Mouse (Mus musculus): ENCODE data around the gene Adipor1.
"Not testable (repeated sequence)": the region's sequence is repeated elsewhere in the genome, so short reads cannot be mapped to it uniquely, and the experiment has no call there.

Gene Adipor1

GRCm38 (mm10) chr1:134419751-134420458, 4.7 kb downstream of the Adipor1 start:
- no peak for DNase-seq

DNA sequence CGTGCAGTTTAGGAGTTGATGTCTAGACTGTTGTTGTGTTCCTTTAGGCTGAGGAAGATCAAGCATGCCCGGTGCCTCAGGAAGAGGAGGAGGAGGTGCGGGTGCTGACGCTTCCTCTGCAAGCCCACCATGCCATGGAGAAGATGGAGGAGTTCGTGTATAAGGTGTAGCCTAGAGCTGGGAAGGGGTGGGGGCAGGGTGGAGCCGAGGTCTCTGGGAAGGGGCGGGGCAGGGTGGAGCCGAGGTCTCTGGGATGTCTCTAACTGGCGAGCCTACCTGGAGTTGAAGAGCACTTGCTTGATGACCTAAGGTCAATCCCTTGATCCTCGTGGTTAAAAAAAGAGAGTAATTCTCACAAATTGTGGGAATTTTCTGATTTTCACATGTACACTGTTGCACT, 8.7 kb downstream of the Adipor1 start:
- DNase-seq: no peak

GRCm38 (mm10) chr1:134426289-134426688, 11.1 kb downstream of the Adipor1 start:
- no peak for DNase-seq

DNA sequence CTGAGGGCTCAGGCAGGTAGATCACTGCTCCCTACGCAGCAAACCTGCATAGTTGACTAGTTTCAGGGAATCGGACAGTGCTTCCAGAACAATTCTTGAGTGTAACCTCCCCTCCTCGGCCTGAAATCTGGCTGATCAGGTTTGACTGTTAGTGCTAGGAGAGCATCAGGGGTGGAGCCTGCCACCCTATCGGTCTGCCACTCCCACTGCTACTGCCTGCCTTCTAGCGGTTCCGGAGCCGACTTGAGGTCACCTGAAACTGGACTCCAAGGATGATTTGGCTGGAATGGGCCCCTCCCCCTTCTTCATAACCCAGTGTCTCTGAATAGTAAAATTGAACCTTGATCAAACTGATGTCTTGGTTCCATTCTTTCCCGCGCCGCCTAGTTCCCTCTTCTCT, 17.8 kb downstream of the Adipor1 start:
- DNase-seq: no peak

DNA sequence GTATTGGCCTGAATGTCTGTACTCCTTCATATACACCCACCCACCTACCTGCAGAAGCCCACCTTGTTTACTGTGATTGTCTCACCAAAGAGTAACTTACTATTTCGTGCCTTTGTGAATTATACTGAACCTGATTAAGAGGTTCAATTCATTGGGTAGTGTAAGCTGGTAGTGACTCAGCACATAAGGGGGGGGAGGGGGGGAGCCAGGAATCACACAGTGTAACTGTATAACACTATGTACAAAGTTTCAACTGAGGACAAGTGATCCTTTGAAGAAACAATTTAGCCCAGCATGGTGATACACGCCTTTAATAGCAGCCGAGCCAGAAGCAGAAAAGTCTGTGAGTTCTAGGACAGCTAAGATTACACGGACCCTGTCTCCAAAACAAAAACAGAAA, 18.3 kb downstream of the Adipor1 start:
- DNase-seq: no peak

- peak; percentile 47 for DNase-seq
These were observed 20.2 kb downstream of the Adipor1 start for GRCm38 (mm10) chr1:134435414-134435813.

DNA sequence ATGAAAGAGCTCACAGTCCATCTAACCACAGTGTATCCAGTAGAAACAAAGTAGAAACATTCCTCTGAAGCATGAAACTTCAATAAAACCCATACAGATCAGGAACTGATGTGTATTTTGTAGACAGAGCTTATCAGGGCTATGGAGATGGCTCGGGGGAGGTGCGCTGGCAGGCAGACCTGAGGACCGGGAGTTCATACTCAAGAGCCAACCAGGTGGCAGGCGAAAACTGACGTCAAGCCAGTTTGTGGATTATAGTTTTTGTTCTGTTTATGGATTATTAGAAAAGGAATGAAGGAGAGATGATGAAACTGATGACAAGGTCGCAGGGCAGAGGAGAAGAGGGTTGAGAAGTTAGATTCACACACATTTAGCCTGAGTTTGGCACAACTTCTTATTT, 25.3 kb downstream of the Adipor1 start:
- no peak for DNase-seq

DNA sequence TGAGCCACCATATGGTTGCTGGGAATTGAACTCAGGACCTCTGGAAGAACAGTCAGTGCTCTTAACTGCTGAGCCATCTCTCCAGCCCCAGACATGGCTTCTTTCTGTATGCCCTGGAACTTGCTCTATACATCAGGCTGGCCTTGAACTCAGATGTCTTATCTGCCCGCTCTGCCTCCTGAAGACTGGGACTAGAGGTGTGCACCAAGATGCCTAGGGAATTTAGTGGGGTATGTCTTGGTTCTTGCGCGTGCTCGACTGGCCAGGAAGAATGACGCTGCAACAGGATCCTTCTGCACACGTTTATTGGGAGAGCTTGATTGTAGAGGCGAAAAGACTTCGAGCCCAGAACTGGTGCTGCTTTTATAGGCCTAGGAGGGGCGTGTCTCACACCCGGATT, 26.6 kb downstream of the Adipor1 start:
- DNase-seq: not testable (repeated sequence)

GRCm38 (mm10) chr1:134442394-134442793, 27.2 kb downstream of the Adipor1 start:
- no peak for DNase-seq

DNA sequence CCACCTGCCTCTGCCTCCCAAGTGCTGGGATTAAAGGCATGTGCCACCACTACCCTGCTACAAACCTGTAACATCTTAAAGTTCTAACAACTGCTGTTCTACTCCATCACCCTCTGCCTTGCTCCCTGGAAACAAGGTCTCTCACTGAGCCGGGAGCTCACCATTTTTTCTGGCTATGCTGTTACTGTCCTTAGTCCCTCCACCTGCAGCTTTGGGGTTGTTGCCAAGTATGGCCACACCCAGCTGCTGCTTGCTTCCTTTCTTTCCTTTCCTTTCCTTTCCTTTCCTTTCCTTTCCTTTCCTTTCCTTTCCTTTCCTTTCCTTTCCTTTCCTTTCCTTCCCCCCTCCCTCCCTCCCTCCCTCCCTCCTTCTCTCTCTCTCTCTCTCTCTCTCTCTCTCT, 28.1 kb downstream of the Adipor1 start:
- not testable (repeated sequence) for DNase-seq

DNA sequence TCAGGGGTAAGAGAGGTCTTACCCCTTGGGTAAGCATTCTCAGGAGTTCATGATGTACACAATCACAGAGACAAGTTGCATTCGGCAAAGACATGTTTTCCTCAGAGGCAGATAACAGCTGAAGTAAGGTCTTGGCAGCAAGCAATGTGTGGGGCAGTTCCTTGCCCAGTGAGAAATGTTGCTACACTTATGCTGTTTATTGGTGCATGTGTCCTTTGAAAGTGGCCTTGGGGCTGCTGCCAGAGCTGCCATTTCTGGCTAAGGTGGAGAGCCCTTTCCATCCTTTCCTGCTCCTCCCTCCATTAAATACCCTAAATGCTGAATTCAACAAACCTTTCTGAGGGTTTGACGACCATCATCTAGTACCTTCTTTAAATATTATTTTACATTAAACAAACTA, 30.2 kb downstream of the Adipor1 start:
- no peak for DNase-seq

GRCm38 (mm10) chr1:134448537-134448936, 33.4 kb downstream of the Adipor1 start:
- DNase-seq: not testable (repeated sequence)

- no peak for DNase-seq
These were observed 35.0 kb downstream of the Adipor1 start for GRCm38 (mm10) chr1:134450201-134450600.

GRCm38 (mm10) chr1:134450986-134451385, 35.8 kb downstream of the Adipor1 start:
- DNase-seq: peak; percentile 81

- DNase-seq: peak; percentile 99
These were observed 40.0 kb downstream of the Adipor1 start, which contains the start of gene Klhl12 for GRCm38 (mm10) chr1:134454904-134455824. Gene Klhl12 (plus strand): TSS chr1:134455531.

DNA sequence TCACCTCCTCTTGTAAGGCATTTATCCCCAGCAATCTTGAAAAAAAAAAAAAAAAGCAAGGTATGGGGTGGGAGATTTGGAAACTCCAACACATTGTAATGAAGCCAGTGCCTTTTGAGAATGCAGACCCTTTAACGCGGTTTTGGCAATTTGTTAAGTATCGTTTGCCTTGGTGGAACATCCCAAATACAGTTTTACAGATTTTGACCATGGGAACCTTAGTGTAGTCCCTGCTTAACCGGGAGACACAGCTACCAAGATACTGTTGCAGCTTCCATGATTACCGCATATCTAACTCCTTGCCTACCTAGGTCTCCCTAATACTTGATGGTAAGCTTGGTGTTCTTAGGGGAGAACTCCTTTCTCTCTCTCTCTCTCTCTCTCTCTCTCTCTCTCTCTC, 40.9 kb downstream of the Adipor1 start:
- DNase-seq: no peak

DNA sequence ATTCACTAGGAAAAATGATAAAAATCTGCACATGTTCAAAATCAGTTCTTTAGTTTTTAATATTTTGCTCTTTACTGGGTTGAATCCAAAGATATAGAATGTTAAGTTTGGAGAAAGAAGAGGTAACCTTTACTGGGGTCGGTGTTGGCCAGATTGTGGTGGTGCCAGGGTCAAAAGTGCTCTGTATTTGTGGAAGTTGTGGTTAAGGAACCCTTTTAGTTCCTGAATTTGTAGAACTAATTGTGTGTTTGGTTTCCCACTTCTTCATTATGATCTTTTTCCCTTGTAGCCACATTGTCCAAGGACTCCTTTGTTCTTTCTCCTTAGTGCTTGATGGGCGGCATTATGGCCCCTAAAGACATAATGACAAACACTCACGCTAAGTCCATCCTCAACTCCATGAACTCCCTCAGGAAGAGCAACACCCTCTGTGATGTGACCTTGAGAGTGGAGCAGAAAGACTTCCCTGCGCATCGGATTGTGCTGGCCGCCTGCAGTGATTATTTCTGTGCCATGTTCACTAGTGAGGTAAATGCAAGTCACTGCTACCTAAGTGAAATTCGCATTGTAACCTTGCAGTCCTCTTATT, 43.1 kb downstream of the Adipor1 start:
- no peak for DNase-seq

DNA sequence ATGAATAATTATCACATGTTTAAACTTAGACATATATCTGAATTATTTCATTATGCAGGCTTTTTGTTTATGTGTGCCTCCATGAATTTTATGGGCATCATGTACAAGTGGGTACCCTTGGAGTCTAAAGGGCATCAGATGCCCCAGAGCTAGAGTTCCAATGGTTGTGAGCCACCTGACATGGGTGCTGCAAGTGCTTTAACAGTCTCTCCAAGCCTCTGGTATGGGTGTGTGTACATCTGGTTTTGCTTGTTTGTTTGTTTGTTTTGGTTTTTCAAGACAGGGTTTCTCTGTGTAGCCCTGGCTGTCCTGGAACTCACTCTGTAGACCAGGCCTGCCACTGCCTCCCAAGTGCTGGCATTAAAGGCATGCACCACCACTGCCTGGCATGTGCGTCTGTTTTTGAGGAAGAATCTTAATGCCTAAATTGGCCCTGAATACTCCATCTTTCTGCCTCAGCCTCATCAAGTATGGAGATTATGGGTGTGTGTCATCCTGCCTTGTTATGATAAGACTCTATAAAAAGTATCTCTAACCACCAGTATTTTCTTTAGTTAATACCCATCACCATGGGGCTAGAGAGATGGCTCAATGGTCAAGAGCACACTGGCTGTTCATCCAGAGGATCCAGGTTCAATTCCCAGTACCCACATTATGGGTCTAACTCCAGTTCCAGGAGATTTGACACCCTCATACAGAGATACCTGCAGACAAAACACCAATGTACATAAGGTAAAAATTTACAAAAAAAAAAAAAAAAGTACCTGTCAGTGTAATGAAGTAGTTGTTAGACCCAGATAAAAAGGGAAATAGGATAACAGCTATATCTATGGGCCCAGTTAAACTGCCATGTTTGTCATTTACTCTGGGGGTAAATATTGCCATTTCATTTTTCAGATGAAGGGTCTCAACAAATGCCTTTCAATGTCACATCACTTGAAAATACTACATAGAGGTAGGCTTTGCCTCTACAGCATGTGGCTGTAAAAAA, 45.4 kb downstream of the Adipor1 start:
- no peak for DNase-seq
